Mouse (Mus musculus) embryonic facial prominence, embryonic 11.5 days (tissue): Measurements from ENCODE around the gene Cdk2ap2. TPM values are rescaled to one million over a fixed set of nuclear protein-coding genes. Genes with fewer than 3 reads are reported as not detected.
"Not testable (repeated sequence)": the region's sequence is repeated elsewhere in the genome, so short reads cannot be mapped to it uniquely, and the experiment has no call there.

Source experiments
- ATAC-seq: fragments of 200-750 bp; cut with Nextera tagmentation; replicated peaks from 2 replicates; pipeline ENCODE4 v1.8.0; 2017; ENCODE audit warnings: low read depth; ENCODE audit not compliant: insufficient number of reproducible peaks, low FRiP score, low TSS enrichment
- DNase-seq: peaks from one replicate; pipeline ENCODE4 v3.0.0-alpha.2; 2015; ENCODE audit warnings: low spot score
- H3K27ac ChIP-seq: fragments of 300-500 bp; sonication (generic); replicated peaks from 2 replicates; pipeline ENCODE4 v1.5.1; 2014; ENCODE audit warnings: mild to moderate bottlenecking, low read depth, low read length, control low read depth
- H3K27me3 ChIP-seq: fragments of 300-500 bp; sonication (generic); 2 replicates; pipeline ENCODE4 v1.6.1; 2014; ENCODE audit warnings: mild to moderate bottlenecking, low read length, moderate library complexity, mixed read lengths; ENCODE audit not compliant: control insufficient read depth, insufficient read depth
- H3K36me3 ChIP-seq: fragments of 300-500 bp; sonication (generic); replicated peaks from 2 replicates; pipeline ENCODE4 v1.6.1; 2014; ENCODE audit warnings: low read depth, mild to moderate bottlenecking, low read length, moderate library complexity, mixed read lengths; ENCODE audit not compliant: control insufficient read depth, insufficient read depth
- H3K4me1 ChIP-seq: fragments of 300-500 bp; sonication (generic); 2 replicates; pipeline ENCODE4 v1.6.1; 2014; ENCODE audit warnings: low read length, mixed read lengths; ENCODE audit not compliant: control insufficient read depth, insufficient read depth
- H3K4me2 ChIP-seq: fragments of 300-500 bp; sonication (generic); 2 replicates; pipeline ENCODE4 v1.6.1; 2014; ENCODE audit warnings: low read depth, mild to moderate bottlenecking, control low read depth, low read length, moderate library complexity
- H3K4me3 ChIP-seq: fragments of 300-500 bp; sonication (generic); 2 replicates; pipeline ENCODE4 v1.5.1; 2014; ENCODE audit warnings: low read depth, low read length, control low read depth
- H3K9ac ChIP-seq: fragments of 300-500 bp; sonication (generic); replicated peaks from 2 replicates; pipeline ENCODE4 v1.6.1; 2014; ENCODE audit warnings: mild to moderate bottlenecking, control low read depth, low read length
- H3K9me3 ChIP-seq: fragments of 300-500 bp; sonication (generic); replicated peaks from 2 replicates; pipeline ENCODE4 v1.6.1; 2016; ENCODE audit warnings: mild to moderate bottlenecking, low read length, inconsistent platforms, mixed read lengths; ENCODE audit not compliant: control insufficient read depth
- WGBS: fragments of 180-500 bp; shearing (Covaris S2); extraction: QIAGEN DNeasy Blood & Tissue Kit; methylation state at CpG from one replicate; pipeline ENCODE4 v1.1.7; 2014; 5-methylcytosine and 5-hydroxymethylcytosine counted together
- polyA plus RNA-seq: library from polyadenylated mRNA; unstranded; fragments of >200 nt; fragmentation: Nextera tagmentation; extraction: Ambion mirVana; gene quantifications from 2 replicates; pipeline ENCODE4 v1.2.1, GENCODE M21; 2014

Gene Cdk2ap2
- polyA plus RNA-seq, 1 experiment from 2014 or later = 58.6 TPM

DNA sequence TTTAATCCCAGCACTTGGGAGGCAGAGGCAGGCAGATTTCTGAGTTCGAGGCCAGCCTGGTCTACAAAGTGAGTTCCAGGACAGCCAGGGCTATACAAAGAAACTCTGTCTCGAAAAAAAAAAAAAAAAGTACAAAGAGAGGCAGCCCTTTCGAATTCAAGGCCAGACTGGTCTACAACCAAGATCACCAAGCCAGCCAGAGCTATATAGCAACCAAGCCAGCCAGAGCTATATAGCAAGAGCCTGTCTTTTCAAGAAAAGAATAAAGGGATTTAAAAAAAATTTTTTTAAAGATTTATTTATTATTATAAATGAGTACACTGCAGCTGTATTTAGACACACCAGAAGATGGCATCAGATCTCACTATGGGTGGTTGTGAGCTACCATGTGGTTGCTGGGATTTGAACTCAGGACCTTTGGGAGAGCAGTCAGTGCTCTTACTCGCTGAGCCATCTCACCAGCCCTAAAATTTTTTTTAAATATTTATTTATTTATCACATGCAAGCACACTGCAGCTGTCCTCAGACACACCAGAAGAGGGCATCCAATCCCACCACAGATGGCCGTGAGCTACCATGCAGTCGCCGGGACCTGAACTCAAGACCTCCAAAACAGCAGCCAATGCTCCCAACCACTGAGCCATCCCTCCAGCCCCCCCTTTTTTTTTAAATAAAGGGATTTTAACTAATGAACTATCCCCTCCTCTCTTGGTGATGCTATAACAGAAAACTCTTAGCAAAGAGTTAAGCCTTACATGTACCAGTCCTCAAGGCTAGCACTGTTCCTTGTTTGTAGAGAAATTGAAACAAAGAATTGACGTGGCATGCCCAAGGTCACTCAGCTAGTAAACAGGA is 36.7 kb upstream of the Cdk2ap2 start:
- WGBS = 86% methylated on average over 8 of the region's 8 CpGs
- not testable (repeated sequence) for DNase-seq

DNA sequence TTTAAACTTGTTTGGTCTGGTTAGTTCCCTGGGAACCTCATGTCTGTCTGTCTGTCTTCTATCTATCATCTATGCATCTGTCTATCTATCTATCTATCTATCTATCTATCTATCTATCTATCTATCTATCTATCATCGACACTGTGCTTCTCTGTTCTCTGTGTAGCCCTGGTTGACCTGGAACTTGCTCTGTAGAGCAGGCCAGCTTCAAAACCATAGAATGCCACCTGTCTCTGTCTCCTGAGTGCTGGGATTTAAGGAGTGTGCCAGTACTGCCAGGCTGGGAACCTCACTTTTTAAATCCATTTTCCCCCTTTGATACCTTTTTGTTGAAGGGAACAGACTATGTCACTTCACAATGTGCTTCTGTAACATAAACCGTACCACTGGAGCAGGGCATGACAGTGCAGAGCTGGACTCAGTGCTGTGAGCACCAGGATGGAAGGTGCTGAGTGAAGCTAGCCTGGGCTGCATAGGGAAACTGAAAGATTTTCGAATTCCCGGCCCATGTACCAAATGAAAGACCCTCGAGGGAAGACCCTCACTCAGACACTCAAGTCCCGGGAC is 36.0 kb upstream of the Cdk2ap2 start:
- no peak overlapping the region for H3K9ac ChIP-seq
- H3K27ac ChIP-seq = no peak overlapping the region
- 85% methylated on average over 5 of the region's 6 CpGs for WGBS
- DNase-seq (no peak), ATAC-seq (no peak)
- H3K9me3 ChIP-seq = no peaks in the 10 kb centered on the region
- H3K4me3 ChIP-seq = no peak overlapping the region
- H3K36me3 ChIP-seq = no peaks in the 10 kb centered on the region
- H3K4me2 ChIP-seq = no peak overlapping the region
- H3K27me3 ChIP-seq = no peaks in the 10 kb centered on the region
- no peaks in the 10 kb centered on the region for H3K4me1 ChIP-seq

More for the DNA sequence above, 36.7 kb upstream of the Cdk2ap2 start:
- H3K27ac ChIP-seq, H3K27me3 ChIP-seq, ATAC-seq, H3K9ac ChIP-seq, H3K4me1 ChIP-seq, H3K36me3 ChIP-seq, H3K4me2 ChIP-seq, H3K4me3 ChIP-seq, H3K9me3 ChIP-seq: not testable (repeated sequence)

DNA sequence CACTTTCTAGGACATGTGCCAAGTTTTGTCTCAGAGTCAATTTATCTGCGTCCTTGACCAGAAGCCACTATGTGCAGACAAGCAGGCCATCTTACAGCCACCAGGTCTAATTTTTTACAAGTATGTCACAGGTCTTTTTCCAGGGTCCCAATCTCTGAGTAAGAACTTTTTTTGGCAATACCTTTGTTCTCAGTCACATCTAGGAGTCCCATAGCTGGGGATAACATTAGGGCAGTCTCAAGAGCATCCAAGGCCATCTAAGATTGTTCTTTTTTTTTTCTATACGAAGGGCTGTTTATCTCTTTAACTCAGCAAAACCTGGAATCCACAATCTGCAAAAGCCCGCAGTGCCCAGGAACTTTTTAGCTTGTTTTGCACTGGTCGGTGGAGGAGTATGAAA is 33.6 kb upstream of the Cdk2ap2 start:
- H3K27ac ChIP-seq, H3K36me3 ChIP-seq, H3K4me2 ChIP-seq, ATAC-seq, DNase-seq, H3K9ac ChIP-seq, H3K27me3 ChIP-seq, H3K4me1 ChIP-seq, H3K4me3 ChIP-seq, H3K9me3 ChIP-seq: not testable (repeated sequence)
- WGBS = 86% methylated on average over 2 of the region's 4 CpGs

DNA sequence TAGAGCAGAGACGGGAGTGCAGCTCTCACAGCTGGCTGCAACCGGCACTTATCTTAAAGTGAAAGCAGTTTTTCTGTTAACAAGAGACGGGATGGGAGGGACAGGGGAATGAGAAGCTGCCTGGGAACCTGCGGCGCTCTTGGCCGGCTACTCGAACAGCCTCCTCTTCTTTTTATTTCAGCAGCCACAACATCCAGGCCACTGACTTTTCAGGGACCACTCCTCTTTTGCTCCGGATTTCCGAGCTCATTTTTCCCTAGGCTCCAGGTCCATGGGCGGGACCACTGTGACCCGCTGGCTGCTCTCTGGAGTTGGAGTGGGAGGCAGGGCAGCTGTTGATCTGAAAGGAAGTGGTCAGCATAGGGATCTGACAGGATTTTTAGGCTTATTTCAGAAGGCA is 32.5 kb upstream of the Cdk2ap2 start:
- not testable (repeated sequence) for H3K9ac ChIP-seq, DNase-seq, H3K9me3 ChIP-seq, H3K27me3 ChIP-seq, H3K4me3 ChIP-seq, H3K4me2 ChIP-seq, H3K36me3 ChIP-seq, H3K4me1 ChIP-seq, H3K27ac ChIP-seq, ATAC-seq
- no CpG with 5 or more reads among the region's 11 CpGs for WGBS

- H3K9me3 ChIP-seq = no peaks in the 10 kb centered on the region
- no peak for DNase-seq
- H3K4me2 ChIP-seq = no peak overlapping the region
- H3K9ac ChIP-seq = no peak overlapping the region
- ATAC-seq = no peak
- H3K36me3 ChIP-seq = no peaks in the 10 kb centered on the region
- H3K27me3 ChIP-seq = no peaks in the 10 kb centered on the region
- no peak overlapping the region for H3K4me3 ChIP-seq
- 84% methylated on average over 6 of the region's 6 CpGs for WGBS
- H3K4me1 ChIP-seq = no peaks in the 10 kb centered on the region
- H3K27ac ChIP-seq = no peak overlapping the region
Observed at GRCm38 (mm10) chr19:4066280-4066679, 30.7 kb upstream of the Cdk2ap2 start.

- Histone ChIP-seq H3K27me3 (no peaks in the 10 kb centered on the region), H3K36me3 (no peaks in the 10 kb centered on the region), H3K27ac (no peak overlapping the region), H3K9me3 (no peaks in the 10 kb centered on the region), H3K4me2 (no peak overlapping the region), H3K4me1 (no peaks in the 10 kb centered on the region), H3K4me3 (no peak overlapping the region), H3K9ac (no peak overlapping the region)
- DNase-seq = no peak
- no peak; the same call in 1 of the 2 replicates for ATAC-seq
Observed at GRCm38 (mm10) chr19:4066877-4067276, 30.1 kb upstream of the Cdk2ap2 start.

- H3K4me3 ChIP-seq, H3K36me3 ChIP-seq, DNase-seq, H3K4me1 ChIP-seq, H3K4me2 ChIP-seq, H3K9ac ChIP-seq, ATAC-seq, H3K27me3 ChIP-seq, H3K27ac ChIP-seq, H3K9me3 ChIP-seq: not testable (repeated sequence)
- WGBS = 91% methylated on average over 2 of the region's 2 CpGs
Observed at GRCm38 (mm10) chr19:4068242-4068641, 28.7 kb upstream of the Cdk2ap2 start.

GRCm38 (mm10) chr19:4068717-4069410 is 28.1 kb upstream of the Cdk2ap2 start:
- H3K4me1 ChIP-seq = no peaks in the 10 kb centered on the region
- H3K4me2 ChIP-seq = no peak overlapping the region
- H3K9me3 ChIP-seq = no peaks in the 10 kb centered on the region
- H3K27ac ChIP-seq = no peak overlapping the region
- H3K9ac ChIP-seq = no peak overlapping the region
- DNase-seq (no peak), ATAC-seq (no peak)
- no peaks in the 10 kb centered on the region for H3K36me3 ChIP-seq
- H3K27me3 ChIP-seq = no peaks in the 10 kb centered on the region
- no peak overlapping the region for H3K4me3 ChIP-seq
- WGBS = 68% methylated on average over 15 of the region's 15 CpGs
